Mouse (Mus musculus) kidney, postnatal 0 days (tissue): Measurements from ENCODE around the gene Ncoa1. TPM values are rescaled to one million over a fixed set of nuclear protein-coding genes. Genes with fewer than 3 reads are reported as not detected.

ENCODE experiments used
- ATAC-seq: fragments of 200-750 bp; cut with Nextera tagmentation; replicated peaks from 2 replicates; pipeline ENCODE4 v1.8.0; 2017; ENCODE audit warnings: low read depth, moderate number of reproducible peaks, moderate TSS enrichment, moderate library complexity; ENCODE audit not compliant: low FRiP score
- DNase-seq: peaks from one replicate; pipeline ENCODE4 v3.0.0-alpha.2; 2016; ENCODE audit warnings: low spot score
- H3K27ac ChIP-seq: fragments of 300-500 bp; sonication (generic); 2 replicates; pipeline ENCODE4 v1.5.1; 2014; ENCODE audit warnings: mild to moderate bottlenecking
- H3K27me3 ChIP-seq: fragments of 300-500 bp; sonication (generic); 2 replicates; pipeline ENCODE4 v1.6.1; 2014; ENCODE audit warnings: low read length, mixed read lengths; ENCODE audit not compliant: insufficient read depth
- H3K36me3 ChIP-seq: fragments of 300-500 bp; sonication (generic); 2 replicates; pipeline ENCODE4 v1.6.1; 2014; ENCODE audit warnings: low read length, mixed read lengths; ENCODE audit not compliant: insufficient read depth
- H3K4me1 ChIP-seq: fragments of 300-500 bp; sonication (generic); replicated peaks from 2 replicates; pipeline ENCODE4 v1.6.1; 2014; ENCODE audit warnings: antibody characterized with exemption, low read length, mixed read lengths; ENCODE audit not compliant: insufficient read depth
- H3K4me2 ChIP-seq: fragments of 300-500 bp; sonication (generic); 2 replicates; pipeline ENCODE4 v1.6.1; 2014; ENCODE audit warnings: mild to moderate bottlenecking, low read length, moderate library complexity, mixed read lengths
- H3K4me3 ChIP-seq: fragments of 300-500 bp; sonication (generic); replicated peaks from 2 replicates; pipeline ENCODE4 v1.5.1; 2014; ENCODE audit warnings: low read depth, low read length
- H3K9ac ChIP-seq: fragments of 300-500 bp; sonication (generic); 2 replicates; pipeline ENCODE4 v1.6.1; 2014; ENCODE audit warnings: low read depth, low read length
- H3K9me3 ChIP-seq: fragments of 300-500 bp; sonication (generic); replicated peaks from 2 replicates; pipeline ENCODE4 v1.6.1; 2016; ENCODE audit warnings: low read length, inconsistent platforms, mixed read lengths
- CTCF ChIP-seq: IDR thresholded peaks from 2 replicates; pipeline ENCODE4 v1.5.1; 2016; ENCODE audit warnings: antibody characterized with exemption, low read depth, mild to moderate bottlenecking, moderate library complexity
- WGBS: fragments of 180-500 bp; shearing (Covaris S2); extraction: QIAGEN DNeasy Blood & Tissue Kit; methylation state at CpG from one replicate; pipeline ENCODE4 v1.1.7; 2014; 5-methylcytosine and 5-hydroxymethylcytosine counted together
- polyA plus RNA-seq: library from polyadenylated mRNA; unstranded; fragments of >200 nt; fragmentation: Nextera tagmentation; extraction: Ambion mirVana; gene quantifications from 2 replicates; pipeline ENCODE4 v1.2.1, GENCODE M21; 2015

Ncoa1 gene
- polyA plus RNA-seq = 8.2 and 8.7 TPM in 2 replicates

- Histone ChIP-seq H3K9ac (peak within 1 kb of the TSS; percentile 97), H3K27ac (peak within 1 kb of the TSS; percentile 96), H3K4me3 (peak within 1 kb of the TSS; percentile 95), H3K9me3 (no peaks in the 10 kb centered on the region), H3K4me1 (0 out of 2 replicates have a peak, but pooled peaks cover 5% of the 10 kb centered on the region), H3K27me3 (no peaks in the 10 kb centered on the region), H3K36me3 (no peaks in the 10 kb centered on the region), H3K4me2 (peak within 1 kb of the TSS; percentile 73)
- peak; percentile 54 for TF ChIP-seq CTCF
- under 1% methylated on average over 75 of the region's 98 CpGs for WGBS
- DNase-seq (peak; percentile 81), ATAC-seq (peak; percentile 91)
Measured at GRCm38 (mm10) chr12:4476832-4477671, at the start of gene Ncoa1. Gene Ncoa1, minus strand, starts transcription at chr12:4477182.

- TF ChIP-seq CTCF = no peak
- whole genome bisulfite sequencing = 47% methylated on average over 7 of the region's 7 CpGs
- Histone ChIP-seq H3K4me3 (no peak overlapping the region), H3K27me3 (no peaks in the 10 kb centered on the region), H3K4me2 (no peak overlapping the region), H3K9me3 (no peaks in the 10 kb centered on the region), H3K36me3 (no peaks in the 10 kb centered on the region), H3K9ac (no peak overlapping the region), H3K4me1 (no peaks in the 10 kb centered on the region), H3K27ac (no peak overlapping the region)
- DNase-seq (no peak), ATAC-seq (no peak)
Measured at GRCm38 (mm10) chr12:4524546-4524945, 47.6 kb upstream of the Ncoa1 start.

- Histone ChIP-seq H3K9ac (no peak overlapping the region), H3K27me3 (no peaks in the 10 kb centered on the region), H3K27ac (peak overlapping the region; percentile 9; the same call in 1 of the 2 replicates), H3K4me1 (no peaks in the 10 kb centered on the region), H3K36me3 (no peaks in the 10 kb centered on the region), H3K4me3 (no peak overlapping the region), H3K4me2 (peak overlapping the region; percentile 36; the same call in 1 of the 2 replicates), H3K9me3 (no peaks in the 10 kb centered on the region)
- DNase-seq (peak; percentile 66), ATAC-seq (no peak)
- WGBS = 54% methylated on average over 9 of the region's 9 CpGs
- TF ChIP-seq CTCF = no peak
Measured at GRCm38 (mm10) chr12:4523688-4524298, 46.8 kb upstream of the Ncoa1 start.

- H3K9ac ChIP-seq = no peak overlapping the region
- no peaks in the 10 kb centered on the region for H3K27me3 ChIP-seq
- DNase-seq (peak; percentile 92), ATAC-seq (no peak)
- peak overlapping the region; percentile 36; the same call in 1 of the 2 replicates for H3K4me2 ChIP-seq
- no peak for TF ChIP-seq CTCF
- H3K27ac ChIP-seq = peak overlapping the region; percentile 32
- no peaks in the 10 kb centered on the region for H3K4me1 ChIP-seq
- no peaks in the 10 kb centered on the region for H3K36me3 ChIP-seq
- 6% methylated on average over 10 of the region's 10 CpGs for WGBS
- H3K9me3 ChIP-seq = no peaks in the 10 kb centered on the region
- H3K4me3 ChIP-seq = no peak overlapping the region
Measured at GRCm38 (mm10) chr12:4523208-4523607, 46.2 kb upstream of the Ncoa1 start.

- DNase-seq (peak; percentile 68), ATAC-seq (peak; percentile 40; the same call in 1 of the 2 replicates)
- H3K27ac ChIP-seq = peak overlapping the region; percentile 77
- no peak for TF ChIP-seq CTCF
- H3K4me1 ChIP-seq = no peaks in the 10 kb centered on the region
- H3K27me3 ChIP-seq = no peaks in the 10 kb centered on the region
- H3K9ac ChIP-seq = 0 out of 2 replicates have a peak overlapping the region, but pooled peaks have one; percentile 2
- H3K4me3 ChIP-seq = no peak overlapping the region; the same call in 1 of the 2 replicates
- no peaks in the 10 kb centered on the region for H3K9me3 ChIP-seq
- no peaks in the 10 kb centered on the region for H3K36me3 ChIP-seq
- 38% methylated on average over 11 of the region's 11 CpGs for WGBS
- H3K4me2 ChIP-seq = peak overlapping the region; percentile 49
Measured at GRCm38 (mm10) chr12:4518957-4519356, 42.0 kb upstream of the Ncoa1 start.

GRCm38 (mm10) chr12:4509591-4510061 lies 32.6 kb upstream of the Ncoa1 start:
- no peaks in the 10 kb centered on the region for H3K9me3 ChIP-seq
- no peaks in the 10 kb centered on the region for H3K36me3 ChIP-seq
- peak overlapping the region; percentile 62 for H3K27ac ChIP-seq
- WGBS = 27% methylated on average over 12 of the region's 12 CpGs
- peak; percentile 82 for DNase-seq
- ATAC-seq = peak; percentile 43; the same call in 1 of the 2 replicates
- TF ChIP-seq CTCF = no peak
- no peaks in the 10 kb centered on the region for H3K27me3 ChIP-seq
- H3K4me3 ChIP-seq = peak overlapping the region; percentile 17; the same call in 1 of the 2 replicates
- H3K4me2 ChIP-seq = peak overlapping the region; percentile 43
- no peaks in the 10 kb centered on the region for H3K4me1 ChIP-seq
- H3K9ac ChIP-seq = peak overlapping the region; percentile 31; the same call in 1 of the 2 replicates
